21 mouse cellular contexts compared by ENCODE assay signal in the genomic region with DNA sequence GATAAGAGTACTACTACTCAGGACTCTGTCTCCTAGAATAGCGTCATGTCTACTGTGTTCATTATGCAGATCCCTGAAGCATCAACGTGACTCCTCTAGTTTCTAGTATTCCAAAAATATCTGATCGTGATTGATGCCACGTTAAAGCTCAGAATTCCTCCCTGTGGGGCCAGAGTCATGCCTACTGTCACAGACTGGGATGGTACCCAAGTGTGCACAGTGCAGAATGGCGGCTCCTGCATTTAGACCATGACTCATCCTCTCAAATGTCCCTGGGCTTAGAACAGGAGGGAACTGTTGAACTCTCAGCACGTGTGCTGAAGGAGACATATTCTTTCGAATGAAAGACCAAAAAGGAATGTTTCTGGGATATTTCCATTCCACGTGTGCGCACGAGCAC.
DNase-seq lines count a peak whose midpoint lies in the region; ATAC-seq lines count a peak whose summit lies in the region.
"Had no signal": no experiment of that assay in that cellular context is flagged by ENCODE, and none has a peak within 500 bp of the region (broad histone marks: within the 10 kb centered on the region; RNA-seq: fewer than 3 reads in every experiment).

No protein-coding gene starts in this region.

- H3K4me1 ChIP-seq in heart, embryonic 10.5 days: no peaks in the 10 kb centered on the region
- H3K4me1 ChIP-seq: forebrain, embryonic 13.5 days; heart, embryonic 15.5 days; hindbrain, embryonic 15.5 days; limb, embryonic 10.5 days; liver, embryonic 12.5 days; megakaryocyte, embryonic 14.5 days; neural tube, embryonic 12.5 days had no signal

- ATAC-seq in megakaryocyte, adult 5-6 weeks (ENCODE audit: poor library complexity, severe bottlenecking): no peak
- ATAC-seq: forebrain, embryonic 13.5 days; liver, embryonic 12.5 days had no signal

- DNase-seq in heart, adult 8-10 months (ENCODE audit: low spot score): peak; percentile 25
- no peak for DNase-seq in heart, embryonic 10.5 days (ENCODE audit: low spot score)
- peak; percentile 62 for DNase-seq in right cerebral cortex, adult 18-20 months
- no peak for DNase-seq in right cerebral cortex, postnatal 4 days
- peak; percentile 14 to 30 for DNase-seq in frontal cortex, postnatal 10 days (ENCODE audit: low spot score in 2 of 2)
- peak; percentile 19 to 89 for DNase-seq in left cerebral cortex, postnatal 25 days (ENCODE audit: low spot score in 2 of 2)
- no peak for DNase-seq in thymus, postnatal 14 days
- DNase-seq: adrenal gland, postnatal 36 days; cerebellum, postnatal 14 days; kidney, adult 18-20 months; kidney, postnatal 36 days; thymus, postnatal 36 days had no signal

- no peaks in the 10 kb centered on the region for H3K27me3 ChIP-seq in heart, embryonic 10.5 days (ENCODE audit: insufficient read depth, poor library complexity, severe bottlenecking)
- H3K27me3 ChIP-seq: forebrain, embryonic 13.5 days; heart, embryonic 15.5 days; hindbrain, embryonic 15.5 days; liver, embryonic 12.5 days; megakaryocyte, embryonic 14.5 days; neural tube, embryonic 12.5 days had no signal

- no peak overlapping the region for H3K27ac ChIP-seq in heart, embryonic 10.5 days
- H3K27ac ChIP-seq: forebrain, embryonic 13.5 days; heart, embryonic 15.5 days; hindbrain, embryonic 15.5 days; limb, embryonic 10.5 days; liver, embryonic 12.5 days; neural tube, embryonic 12.5 days; stomach, postnatal 0 days had no signal

- no peak overlapping the region for H3K4me3 ChIP-seq in heart, embryonic 10.5 days
- H3K4me3 ChIP-seq: forebrain, embryonic 13.5 days; heart, embryonic 15.5 days; hindbrain, embryonic 15.5 days; limb, embryonic 10.5 days; liver, embryonic 12.5 days; megakaryocyte, embryonic 14.5 days; neural tube, embryonic 12.5 days had no signal

- H3K9me3 ChIP-seq in heart, embryonic 10.5 days: no peaks in the 10 kb centered on the region
- H3K9me3 ChIP-seq: forebrain, embryonic 13.5 days; heart, embryonic 15.5 days; hindbrain, embryonic 15.5 days; limb, embryonic 10.5 days; liver, embryonic 12.5 days; neural tube, embryonic 12.5 days had no signal

- intact Hi-C loops in left cerebral cortex, postnatal 25 days (cut with DNase I): no loop called here

- 70% methylated on average over 10 of the region's 10 CpGs for WGBS in heart, embryonic 10.5 days

- H3K36me3 ChIP-seq in heart, embryonic 10.5 days: no peaks in the 10 kb centered on the region
- H3K36me3 ChIP-seq: heart, embryonic 15.5 days; hindbrain, embryonic 15.5 days; limb, embryonic 10.5 days; liver, embryonic 12.5 days; neural tube, embryonic 12.5 days had no signal

Comparison
In these comparisons a context has a peak if more than half of its experiments do, and no peak if none do; other contexts are left out.
1. DNase-seq: peak in heart, adult 8-10 months (single experiment), right cerebral cortex, adult 18-20 months (single experiment), frontal cortex, postnatal 10 days (2 of 2) and left cerebral cortex, postnatal 25 days (2 of 2); none in heart, embryonic 10.5 days (single experiment), right cerebral cortex, postnatal 4 days (single experiment) and thymus, postnatal 14 days (single experiment).